Mouse (Mus musculus): ENCODE data around the gene Limk2.
A peak's percentile ranks its signal among the peaks of the same experiment; 100 is the strongest.

Gene Limk2

DNA sequence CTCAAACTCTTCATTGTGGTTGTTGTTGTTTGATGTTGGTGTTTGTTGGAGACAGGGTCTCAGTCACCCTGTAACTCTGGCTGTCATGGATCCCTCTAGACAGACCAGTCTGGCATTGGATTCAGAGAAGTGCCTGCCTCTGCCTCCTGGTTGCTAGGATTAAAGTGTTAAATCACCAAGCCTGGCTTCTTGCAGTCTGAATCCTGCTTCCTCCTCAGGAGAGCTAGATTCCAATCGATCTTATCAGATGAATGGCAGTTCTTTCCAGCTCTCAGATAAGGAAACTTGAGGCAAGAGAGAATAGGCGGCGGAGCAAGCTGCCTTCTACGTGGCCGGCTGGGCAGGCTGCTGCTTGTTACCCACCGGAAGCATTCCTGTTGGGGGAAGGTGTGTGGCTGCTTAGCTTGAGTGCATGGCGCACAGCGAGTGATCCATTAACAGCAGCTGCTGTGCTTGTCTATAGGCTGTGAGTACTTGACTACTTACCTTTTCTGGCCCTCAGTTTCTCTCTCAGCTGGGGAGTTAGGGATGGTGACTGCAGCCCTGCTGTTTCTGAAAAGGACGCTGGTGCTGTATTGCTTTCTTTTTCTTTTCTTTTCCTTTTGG, 74.2 kb downstream of the Limk2 start:
- peak; percentile 27 to 54 for DNase-seq (ENCODE audit: low spot score in 2 of 2)

DNA sequence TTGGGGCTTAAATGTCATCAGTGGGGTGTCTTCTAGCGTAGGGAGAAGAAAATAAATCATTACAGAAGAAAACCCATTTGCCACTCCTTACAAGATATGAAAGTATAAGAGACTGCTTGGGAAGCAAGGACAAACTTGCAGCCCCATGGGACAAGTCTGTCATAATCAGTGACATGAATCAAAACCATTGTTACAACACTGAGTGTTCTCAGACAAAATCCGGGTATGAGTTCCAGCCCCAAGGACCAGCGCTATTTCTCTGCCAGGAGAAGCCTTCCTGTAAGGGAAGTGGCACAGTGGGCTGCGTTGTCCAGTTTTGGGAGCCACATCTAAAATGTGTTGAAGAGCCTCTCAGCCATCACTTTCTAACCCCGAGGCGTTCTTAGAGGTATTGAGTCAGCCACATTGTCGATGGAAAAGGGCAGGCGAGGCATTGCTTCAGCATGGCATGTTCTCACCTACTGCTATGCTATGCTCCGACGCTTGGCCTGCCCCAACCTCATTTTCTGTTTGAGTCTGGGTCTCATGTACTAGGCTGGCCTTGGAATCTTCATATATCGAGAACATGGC, 74.8 kb downstream of the Limk2 start:
- DNase-seq (ENCODE audit: low spot score in 2 of 2) = no peak

DNA sequence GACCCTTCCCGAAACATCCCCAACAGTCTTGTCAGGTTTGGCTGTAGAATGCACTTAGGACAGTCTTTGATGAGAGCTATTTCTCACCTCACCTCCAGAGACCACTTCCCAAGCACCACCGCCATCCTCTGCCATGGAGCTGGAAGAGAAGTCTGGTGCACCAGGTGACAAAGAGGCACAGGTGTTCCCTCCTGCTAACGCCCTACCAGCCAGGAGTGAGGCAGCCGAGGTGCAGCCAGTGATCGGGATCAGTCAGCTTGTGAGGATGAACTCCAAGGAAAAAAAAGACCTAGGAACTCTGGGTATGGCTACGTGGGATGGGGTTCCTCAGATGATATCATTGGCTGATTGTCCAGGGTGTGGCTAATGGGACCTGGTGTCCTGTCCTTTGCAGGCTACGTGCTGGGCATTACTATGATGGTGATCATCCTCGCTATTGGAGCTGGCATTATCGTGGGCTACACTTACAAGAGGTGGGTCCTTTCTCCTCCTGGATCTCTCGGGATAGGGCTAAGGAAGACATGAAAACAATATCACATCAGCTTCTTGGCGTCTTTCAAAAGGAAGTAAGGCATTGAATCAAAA, 75.8 kb downstream of the Limk2 start:
- no peak for DNase-seq (ENCODE audit: low spot score in 2 of 2)

DNA sequence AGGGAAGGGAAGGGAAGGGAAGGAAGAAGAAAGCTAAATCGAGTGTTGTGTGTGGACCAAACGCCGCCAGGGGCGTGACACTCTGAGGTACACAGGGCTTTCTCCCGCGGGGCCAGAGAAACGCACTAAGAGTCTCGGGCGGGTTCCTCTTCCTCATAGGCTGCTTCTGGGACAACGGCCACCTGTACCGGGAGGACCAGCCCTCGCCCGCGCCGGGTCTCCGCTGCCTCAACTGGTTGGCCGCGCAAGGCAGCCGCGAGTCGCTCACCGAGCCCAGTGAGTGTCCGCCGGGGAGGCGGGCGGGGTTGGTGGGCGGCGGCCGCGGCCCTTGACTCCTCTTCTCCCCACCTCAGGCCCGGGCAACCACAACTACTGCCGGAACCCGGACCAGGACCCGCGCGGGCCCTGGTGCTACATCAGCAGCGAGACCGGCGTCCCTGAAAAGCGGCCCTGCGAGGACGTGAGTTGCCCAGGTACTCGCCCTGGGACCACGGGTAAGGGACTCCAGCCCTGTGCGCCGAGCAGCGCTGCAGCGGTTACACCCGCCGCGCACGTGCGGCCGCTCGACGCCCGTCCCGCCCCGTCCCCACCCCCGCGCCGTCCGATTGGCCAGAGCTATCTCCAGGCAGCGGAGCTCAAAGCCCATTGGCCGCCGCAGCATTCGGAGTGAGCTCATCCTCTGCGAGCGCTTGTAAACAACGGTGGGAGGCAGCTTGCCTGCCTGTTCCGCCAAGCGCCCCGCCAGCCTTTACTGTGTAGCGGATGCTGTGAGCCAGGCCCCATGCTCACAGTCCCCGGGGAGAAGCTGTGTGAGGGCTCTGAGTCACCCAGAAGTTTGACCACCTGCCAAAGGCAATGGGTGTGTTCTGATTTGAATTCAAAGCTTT, 77.0 kb downstream of the Limk2 start:
- DNase-seq (ENCODE audit: low spot score in 2 of 2) = peak; percentile 95 to 98

DNA sequence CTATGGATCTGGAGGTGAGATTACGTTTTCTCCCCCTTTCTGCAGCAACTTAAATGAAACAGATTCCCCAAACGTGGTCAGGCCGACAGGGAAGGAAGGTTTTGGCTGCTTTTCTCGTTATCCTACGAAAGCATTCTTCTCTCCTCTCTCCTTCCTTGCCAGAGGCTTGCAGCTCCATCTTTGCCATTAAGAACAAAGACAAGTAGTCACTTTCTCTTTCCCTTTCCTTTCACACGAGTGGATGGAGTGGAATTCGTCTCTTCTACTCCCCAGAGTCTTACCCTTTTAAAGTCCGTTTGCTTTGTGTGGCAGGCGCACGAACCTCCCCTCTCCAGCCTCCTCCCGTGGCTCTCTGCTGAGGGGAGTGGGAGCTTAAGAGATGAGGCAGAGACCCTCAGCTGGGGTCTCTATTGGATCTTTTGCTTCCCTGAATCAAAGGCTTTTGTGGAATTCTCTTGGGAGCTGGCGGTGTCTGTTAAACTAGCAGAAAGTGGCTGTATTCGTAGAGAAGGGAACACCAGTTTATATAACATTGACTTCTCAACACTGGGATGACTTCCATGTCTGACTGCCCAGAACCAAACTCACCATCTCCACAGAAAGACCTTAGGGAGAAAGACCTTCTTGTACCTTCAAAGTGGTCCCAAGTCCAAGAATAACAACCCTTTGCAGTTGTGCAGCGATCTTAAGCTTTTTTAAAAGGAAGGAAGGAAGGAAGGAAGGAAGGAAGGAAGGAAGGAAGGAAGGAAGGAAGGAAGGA, 77.8 kb downstream of the Limk2 start:
- DNase-seq (ENCODE audit: low spot score in 2 of 2) = peak in 1 of 2 experiments; percentile 28

DNA sequence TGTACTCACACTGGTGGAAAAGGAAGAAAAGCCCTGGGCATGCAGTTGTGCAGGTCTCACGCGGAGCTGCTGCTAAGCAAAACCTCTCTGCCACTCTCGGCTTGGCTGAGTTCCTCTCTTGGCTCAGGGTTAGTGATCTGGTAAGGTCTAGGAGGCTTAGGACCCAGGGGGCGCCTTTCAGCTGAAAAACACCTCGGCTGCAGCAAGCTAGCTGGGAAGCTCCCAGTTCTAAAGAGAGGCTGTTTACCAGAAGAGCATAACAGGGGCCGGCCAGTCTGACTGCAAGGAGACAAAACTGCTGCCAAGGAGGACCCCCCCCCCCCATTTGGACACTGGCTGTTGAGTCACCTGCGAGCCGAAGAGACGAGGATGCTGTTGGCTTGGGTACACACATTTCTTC, 78.4 kb downstream of the Limk2 start:
- peak; percentile 60 to 88 for DNase-seq (ENCODE audit: low spot score in 2 of 2)

DNA sequence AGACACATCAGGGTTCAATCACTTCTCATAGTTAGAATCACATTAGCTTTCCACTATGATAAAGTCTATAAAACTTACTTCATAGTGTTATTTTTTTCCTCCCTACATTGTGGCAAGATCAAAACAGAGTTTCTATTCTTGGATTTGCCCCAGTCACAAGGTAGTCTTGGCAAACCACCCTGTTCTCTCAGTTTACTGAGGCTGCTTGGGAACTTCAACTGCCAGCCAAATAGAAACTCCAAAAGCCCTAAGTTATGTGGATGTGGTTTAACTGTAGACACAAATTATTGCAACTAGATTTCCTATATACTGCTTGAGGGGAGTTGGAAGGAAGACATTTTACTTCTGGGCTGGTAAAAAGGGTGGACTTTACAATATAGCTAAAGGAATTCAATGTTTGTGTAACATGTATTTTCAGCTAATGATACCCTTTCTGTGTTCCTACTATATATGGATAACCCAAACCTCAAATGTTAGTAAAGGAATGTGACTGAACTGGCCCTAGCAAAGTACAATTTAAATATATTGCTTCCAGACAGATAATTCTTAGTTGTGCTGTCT, 79.0 kb downstream of the Limk2 start, which contains the start of gene Pik3ip1:
Pik3ip1 (plus strand) TSS at position 511 of the 561 bp plus-strand sequence.
- no peak for DNase-seq (ENCODE audit: low spot score in 2 of 2)

DNA sequence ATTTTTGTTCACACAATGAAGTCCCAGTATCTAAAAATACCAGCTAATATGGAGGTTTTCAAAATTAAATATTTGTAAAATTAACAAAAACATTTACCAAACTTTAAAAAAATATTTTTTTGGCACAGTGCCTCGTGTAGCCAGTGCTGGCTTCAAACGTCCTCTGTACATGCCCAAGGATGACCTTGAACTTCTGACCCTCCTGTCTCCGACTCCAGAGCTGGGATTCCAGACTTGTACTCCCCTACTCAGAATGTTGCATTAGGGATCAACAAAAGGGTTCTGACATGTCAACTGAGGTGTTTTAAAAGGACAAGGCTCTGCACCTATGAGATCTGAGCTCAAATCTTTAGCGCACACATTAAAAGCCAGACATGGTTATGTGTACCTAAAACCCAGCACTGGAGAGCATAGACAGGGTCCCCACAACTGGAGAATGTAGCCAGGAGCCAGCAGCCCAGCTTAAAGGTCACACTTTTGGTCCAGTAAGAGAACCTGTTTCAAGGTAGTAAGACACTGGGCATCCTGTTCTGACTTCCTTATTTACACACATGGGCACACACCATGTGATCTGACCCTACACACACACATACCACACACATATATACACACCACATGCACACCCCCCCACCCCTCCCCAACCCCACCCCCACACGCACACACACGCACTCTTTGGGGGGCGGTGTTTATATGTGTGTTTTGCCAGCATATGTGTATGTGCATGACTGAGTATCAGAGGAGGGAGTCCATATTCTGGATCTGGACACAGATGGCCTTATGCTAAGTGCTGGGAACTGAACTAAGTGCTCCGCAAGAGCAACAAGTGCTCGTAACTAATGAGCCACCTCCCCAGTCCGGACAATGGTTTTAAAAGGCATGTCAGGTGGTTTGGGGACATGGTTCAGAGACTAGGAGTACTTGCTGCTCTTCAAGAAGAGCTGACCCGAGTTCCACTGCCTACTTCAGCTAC, 79.9 kb downstream of the Limk2 start:
- DNase-seq (ENCODE audit: low spot score in 2 of 2) = peak in 1 of 2 experiments; percentile 54

DNA sequence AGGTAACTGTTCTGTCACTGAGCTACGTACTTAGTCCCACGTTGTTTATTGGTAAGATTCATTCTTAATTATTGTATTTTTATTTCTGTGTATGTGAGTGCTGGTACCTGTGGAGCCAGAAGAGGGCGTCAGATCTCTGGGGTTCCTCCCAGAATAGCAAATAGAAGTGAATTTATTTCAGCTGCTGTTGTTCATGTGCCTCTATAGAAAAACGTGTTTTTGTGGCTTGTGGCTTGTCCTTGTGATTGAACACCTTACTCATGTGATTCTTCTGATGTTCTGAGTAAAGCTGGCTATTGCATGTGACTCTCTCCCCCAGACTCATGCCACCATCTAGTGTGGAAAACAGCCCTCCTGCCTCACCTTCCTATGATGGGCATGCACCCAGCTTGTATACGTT, 80.7 kb downstream of the Limk2 start:
- DNase-seq (ENCODE audit: low spot score in 2 of 2) = peak; percentile 26 to 67

DNA sequence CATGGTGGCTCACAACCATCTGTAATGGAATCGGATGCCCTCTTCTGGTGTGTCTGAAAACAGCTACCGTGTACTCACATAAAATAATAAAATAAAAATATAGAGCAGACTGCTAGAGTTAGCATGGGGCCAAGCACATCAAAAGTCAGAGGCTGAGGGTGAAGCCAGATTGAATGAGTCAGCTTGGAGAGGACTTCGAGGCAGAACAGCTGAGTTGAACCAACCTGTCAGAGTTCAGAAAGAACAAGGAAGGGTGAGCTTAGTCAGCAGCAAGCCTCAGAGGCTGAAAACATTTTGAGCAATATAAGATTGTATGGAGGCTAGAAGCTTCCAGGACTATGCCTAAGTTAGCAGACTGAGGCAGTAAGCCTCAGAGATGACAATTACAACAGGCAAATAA, 90.7 kb downstream of the Limk2 start:
- DNase-seq (ENCODE audit: low spot score in 2 of 2) = no peak

DNA sequence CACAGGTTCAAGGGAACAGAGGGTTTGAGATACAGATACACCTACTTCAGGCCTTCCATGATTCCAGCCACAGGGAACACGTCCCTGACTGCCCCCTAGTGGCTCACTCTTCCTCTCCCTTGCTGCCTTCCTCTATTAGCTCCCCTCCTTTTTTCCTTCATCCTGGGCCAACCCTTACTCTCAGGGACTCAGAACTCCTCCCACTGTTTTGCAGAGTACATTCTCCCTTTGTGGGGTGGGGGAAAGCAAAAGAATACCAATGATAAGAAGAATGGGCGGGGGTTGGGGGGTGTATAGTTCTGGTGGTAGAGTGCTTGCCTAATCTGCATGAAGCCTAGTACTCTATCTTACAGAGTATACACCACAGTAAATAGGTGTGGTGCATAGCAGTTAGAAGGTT, 94.8 kb downstream of the Limk2 start:
- no peak for DNase-seq (ENCODE audit: low spot score in 2 of 2)

DNA sequence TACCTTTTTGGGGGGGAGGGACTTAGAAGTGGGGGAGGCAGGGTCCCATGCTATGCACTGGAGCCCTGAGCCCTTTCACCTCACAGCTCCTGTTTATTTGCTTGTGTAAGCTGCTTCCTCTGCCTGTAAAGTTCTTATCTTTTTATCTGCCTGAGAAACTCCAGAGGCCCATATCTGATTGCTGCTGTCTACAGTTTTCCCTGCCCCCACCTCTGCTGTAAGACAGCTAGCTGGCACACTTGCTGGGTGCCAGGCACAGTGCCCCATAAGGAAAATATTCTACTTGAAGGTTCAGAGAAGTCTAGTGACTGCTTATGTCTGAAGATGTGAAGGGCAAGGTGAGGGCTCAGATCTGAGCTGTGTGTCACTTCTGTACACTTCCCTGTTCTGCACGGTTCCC, 95.7 kb downstream of the Limk2 start:
- no peak for DNase-seq (ENCODE audit: low spot score in 2 of 2)

DNA sequence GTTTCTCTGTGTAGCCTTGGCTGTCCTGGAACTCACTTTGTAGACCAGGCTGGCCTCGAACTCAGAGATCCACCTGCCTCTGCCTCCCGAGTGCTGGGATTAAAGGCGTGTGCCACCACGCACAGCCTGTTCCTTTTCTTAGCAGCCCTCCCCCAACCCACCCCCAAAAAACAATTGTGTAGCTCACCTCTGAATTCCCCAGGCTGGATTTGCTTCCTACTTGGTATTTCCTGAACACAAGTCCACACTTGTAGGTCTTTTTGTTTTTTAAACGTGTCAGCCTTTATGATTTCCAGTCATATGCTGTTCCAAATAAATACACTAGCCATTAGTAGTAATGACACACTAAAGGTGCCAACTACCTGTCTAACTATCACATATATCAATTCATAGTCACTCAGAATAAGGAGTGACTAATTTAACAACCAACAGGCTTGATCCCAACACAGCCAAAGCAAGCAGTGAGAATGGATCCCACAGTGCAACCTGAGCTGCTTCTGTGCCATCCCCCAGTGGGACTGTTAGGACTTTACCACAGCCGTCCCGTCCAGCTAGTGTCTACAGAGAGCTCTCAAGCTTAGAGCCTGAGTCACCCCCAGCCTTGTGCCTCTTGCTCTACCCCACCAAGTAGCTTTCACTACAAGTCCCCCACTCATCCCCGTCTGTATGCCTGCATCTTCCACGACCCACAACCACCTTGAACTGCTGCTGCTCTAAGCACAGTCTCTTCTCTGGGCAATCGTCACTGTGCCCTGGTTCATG, 97.2 kb downstream of the Limk2 start:
- DNase-seq (ENCODE audit: low spot score in 2 of 2) = no peak

DNA sequence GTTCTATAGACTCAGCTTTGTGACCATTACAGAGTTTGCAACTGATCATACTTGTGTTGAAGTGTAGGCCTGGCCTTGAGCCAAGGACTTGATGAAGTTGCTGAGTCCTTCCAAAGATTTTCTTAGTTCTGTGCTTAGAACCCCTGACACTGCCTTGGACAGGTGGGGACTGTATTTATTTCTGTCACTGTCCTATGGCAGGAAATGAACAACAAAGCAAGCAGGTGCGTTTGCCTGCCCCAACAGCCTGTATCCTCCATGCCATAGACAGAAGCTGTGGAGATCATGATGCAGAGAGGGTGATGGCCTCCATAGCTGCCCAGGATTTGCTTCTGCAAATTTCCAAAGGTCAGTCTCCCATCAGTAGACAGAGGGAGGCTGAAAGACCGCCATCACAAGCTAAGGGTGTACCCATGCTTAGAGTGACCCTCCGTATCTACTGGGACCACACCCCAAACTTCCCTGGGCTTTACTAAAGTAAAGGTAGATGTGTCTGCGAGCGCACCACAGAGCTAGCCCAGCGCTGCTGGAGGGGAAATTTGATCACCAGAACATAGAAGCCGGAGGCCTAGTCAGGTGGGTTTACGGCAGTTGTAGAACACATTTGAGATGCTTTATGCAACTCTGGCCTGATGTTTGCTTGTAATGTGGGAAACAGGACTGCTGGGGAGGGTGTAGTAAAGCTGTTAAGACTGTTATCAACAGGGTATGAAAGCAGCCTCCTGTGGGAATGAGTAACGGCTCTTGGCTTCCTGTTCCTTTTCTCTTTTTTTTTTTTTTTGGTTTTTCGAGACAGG, 98.0 kb downstream of the Limk2 start:
- DNase-seq (ENCODE audit: low spot score in 2 of 2) = no peak

DNA sequence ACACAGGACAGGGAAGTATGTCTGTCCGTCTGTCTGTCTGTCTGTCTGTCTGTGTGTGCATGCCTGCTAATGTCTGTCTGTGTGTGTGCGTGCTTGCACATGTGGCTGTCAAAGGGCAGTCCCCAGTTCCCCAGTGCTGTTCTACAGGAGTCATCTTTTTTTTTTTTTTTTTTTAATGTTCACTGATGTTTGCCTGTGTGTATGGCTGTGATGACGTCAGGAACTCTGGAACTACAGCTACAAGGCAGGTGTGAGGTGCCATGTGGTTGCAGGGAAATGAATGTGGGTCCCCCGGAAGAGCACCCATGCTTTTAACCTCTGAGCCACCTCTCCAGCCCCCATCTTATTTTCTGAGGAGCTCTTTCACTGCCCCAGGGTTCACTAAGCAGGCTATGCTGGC, 99.1 kb downstream of the Limk2 start:
- no peak for DNase-seq (ENCODE audit: low spot score in 2 of 2)

DNA sequence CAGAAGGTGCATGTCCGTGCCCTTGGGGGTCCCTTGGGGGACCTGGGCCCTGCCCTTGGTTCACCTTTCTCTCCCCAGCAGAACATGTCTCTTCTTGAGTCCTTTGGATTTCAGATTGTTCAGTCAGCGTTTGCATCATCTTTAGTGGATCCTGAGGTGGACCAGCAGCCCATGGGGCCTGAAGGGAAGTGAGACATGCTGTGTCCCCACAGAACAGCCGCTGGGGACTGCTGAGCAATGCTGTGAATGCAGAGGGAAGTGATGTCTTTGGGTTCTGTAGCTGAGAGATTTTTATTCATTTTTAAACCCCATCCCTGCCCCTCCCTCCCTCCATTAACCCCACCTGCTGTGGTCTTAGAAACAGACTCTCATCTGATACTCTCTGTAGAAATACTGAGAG, 101.1 kb downstream of the Limk2 start:
- no peak for DNase-seq (ENCODE audit: low spot score in 2 of 2)

DNA sequence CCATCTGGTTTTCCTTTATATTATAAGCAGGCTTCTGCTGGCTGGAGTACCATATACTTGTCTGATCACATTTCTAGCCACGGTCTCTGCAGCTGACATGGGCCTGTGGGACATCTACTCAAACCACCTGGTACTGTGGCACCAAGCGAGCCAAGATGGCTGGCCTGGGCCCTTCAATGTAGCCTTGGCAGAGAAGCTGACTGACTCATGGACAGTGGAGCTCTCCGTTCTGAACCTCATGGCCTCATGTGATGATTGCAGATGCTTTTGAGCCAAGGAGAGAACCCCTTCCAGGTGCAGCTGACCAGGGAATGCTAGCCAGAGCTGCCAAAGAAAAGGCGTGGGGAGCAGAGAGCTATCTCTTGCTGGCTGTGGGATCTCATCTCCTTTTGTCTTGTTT, 103.2 kb downstream of the Limk2 start:
- no peak for DNase-seq (ENCODE audit: low spot score in 2 of 2)

DNA sequence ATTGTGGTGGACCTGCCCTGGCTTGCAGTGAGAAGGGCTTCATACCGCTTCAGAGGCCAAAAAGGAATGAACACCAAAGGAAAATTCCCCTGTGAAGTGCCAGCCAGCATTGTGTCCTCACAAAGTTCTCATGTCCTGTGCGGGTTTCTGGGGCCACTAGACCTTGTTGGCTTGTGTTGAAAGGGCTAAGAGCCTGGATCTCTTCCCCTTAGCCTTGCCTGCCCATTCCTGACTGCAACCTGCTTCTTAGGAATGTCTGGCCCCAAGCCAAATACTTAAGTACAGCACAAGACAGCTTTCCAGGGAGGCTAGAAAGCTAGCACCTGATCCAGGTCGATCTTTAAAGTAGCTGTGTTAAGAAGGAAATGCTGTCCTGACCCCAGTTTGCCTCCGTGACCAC, 106.2 kb downstream of the Limk2 start:
- DNase-seq (ENCODE audit: low spot score in 2 of 2) = no peak

DNA sequence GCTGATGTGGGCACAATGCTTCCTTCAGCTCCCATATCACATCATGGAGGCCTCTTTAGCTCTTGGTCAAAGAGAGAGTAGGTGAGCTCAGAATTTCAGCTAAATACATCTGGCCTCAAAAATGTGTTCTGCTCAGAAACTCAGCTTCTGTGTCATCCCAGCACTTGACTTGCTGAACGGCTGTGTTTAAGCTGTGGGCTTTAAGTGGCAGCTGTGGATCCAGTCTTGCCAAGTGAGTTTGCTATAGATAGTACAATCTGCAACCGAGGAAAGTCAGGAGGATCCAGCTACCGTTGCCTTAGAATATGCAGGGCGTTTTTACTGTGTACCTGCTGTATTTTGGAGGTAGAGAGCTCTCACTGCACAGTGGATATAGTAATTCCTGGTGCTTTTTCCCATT, 106.6 kb downstream of the Limk2 start:
- DNase-seq (ENCODE audit: low spot score in 2 of 2) = no peak
